Mouse (Mus musculus) liver, embryonic 16.5 days (tissue): ENCODE measurements around the gene Fthl17e. TPM values are rescaled to one million over a fixed set of nuclear protein-coding genes. Genes with fewer than 3 reads are reported as not detected.
"Not testable (repeated sequence)": the region's sequence is repeated elsewhere in the genome, so short reads cannot be mapped to it uniquely, and the experiment has no call there.

Experiments
- ATAC-seq: fragments of 200-750 bp; cut with Nextera tagmentation; 2 replicates; pipeline ENCODE4 v1.8.0; 2017; ENCODE audit warnings: low read depth, mild to moderate bottlenecking, moderate number of reproducible peaks, moderate library complexity
- H3K27ac ChIP-seq: fragments of 300-500 bp; sonication (generic); 2 replicates; pipeline ENCODE4 v1.5.1; 2014; ENCODE audit warnings: mild to moderate bottlenecking, low read length
- H3K27me3 ChIP-seq: fragments of 300-500 bp; sonication (generic); 2 replicates; pipeline ENCODE4 v1.6.1; 2014; ENCODE audit warnings: low read depth, low read length, mixed read lengths; ENCODE audit not compliant: control insufficient read depth, insufficient read depth
- H3K36me3 ChIP-seq: fragments of 300-500 bp; sonication (generic); 2 replicates; pipeline ENCODE4 v1.6.1; 2014; ENCODE audit warnings: mild to moderate bottlenecking; ENCODE audit not compliant: control insufficient read depth, insufficient read depth
- H3K4me1 ChIP-seq: fragments of 300-500 bp; sonication (generic); 2 replicates; pipeline ENCODE4 v1.6.1; 2014; ENCODE audit warnings: low read depth, low read length, mixed read lengths; ENCODE audit not compliant: control insufficient read depth
- H3K4me2 ChIP-seq: fragments of 300-500 bp; sonication (generic); 2 replicates; pipeline ENCODE4 v1.6.1; 2014; ENCODE audit warnings: low read depth, low read length, mixed read lengths
- H3K4me3 ChIP-seq: fragments of 300-500 bp; sonication (generic); 2 replicates; pipeline ENCODE4 v1.5.1; 2014; ENCODE audit warnings: low read depth, mild to moderate bottlenecking, low read length
- H3K9ac ChIP-seq: fragments of 300-500 bp; sonication (generic); 2 replicates; pipeline ENCODE4 v1.6.1; 2014; ENCODE audit warnings: low read depth, low read length
- H3K9me3 ChIP-seq: fragments of 300-500 bp; sonication (generic); replicated peaks from 2 replicates; pipeline ENCODE4 v1.6.1; 2016; ENCODE audit warnings: low read length; ENCODE audit not compliant: control insufficient read depth
- WGBS: fragments of 180-500 bp; shearing (Covaris S2); extraction: QIAGEN DNeasy Blood & Tissue Kit; methylation state at CpG from one replicate; pipeline ENCODE4 v1.1.7; 2014; ENCODE audit not compliant: insufficient replicate concordance; 5-methylcytosine and 5-hydroxymethylcytosine counted together
- polyA plus RNA-seq: library from polyadenylated mRNA; unstranded; fragments of >200 nt; fragmentation: Nextera tagmentation; extraction: Ambion mirVana; gene quantifications from 2 replicates; pipeline ENCODE4 v1.2.1, GENCODE M21; 2015

The Fthl17e gene
- polyA plus RNA-seq, result not detected in 2 replicates

DNA sequence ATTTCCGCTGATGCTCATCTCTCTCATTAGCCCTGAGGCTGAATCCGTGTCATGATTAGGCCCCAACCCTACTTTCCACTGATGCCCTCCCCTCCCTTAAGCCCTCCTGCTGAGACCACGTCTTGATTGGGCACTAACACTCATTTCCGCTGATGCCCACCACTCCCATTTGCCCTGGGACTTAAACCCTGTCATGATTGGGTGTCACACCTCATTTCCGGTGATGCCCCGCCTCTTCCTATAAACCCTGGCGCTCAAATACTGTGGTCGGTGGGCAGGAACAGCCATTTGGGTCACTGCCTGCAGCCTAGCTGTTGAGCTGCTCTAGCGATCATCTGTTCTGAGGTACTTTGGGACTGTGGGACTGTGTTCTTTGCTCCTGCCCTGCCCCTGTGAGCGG is at the start of gene Fthl17e:
TSS of gene Fthl17e (plus strand) at position 301 of the 400 bp plus-strand sequence.
- H3K9ac ChIP-seq, ATAC-seq, H3K9me3 ChIP-seq, H3K27me3 ChIP-seq, H3K4me3 ChIP-seq, H3K27ac ChIP-seq, H3K4me2 ChIP-seq, H3K4me1 ChIP-seq, H3K36me3 ChIP-seq: not testable (repeated sequence)
- no CpG with 5 or more reads among the region's 10 CpGs for WGBS

DNA sequence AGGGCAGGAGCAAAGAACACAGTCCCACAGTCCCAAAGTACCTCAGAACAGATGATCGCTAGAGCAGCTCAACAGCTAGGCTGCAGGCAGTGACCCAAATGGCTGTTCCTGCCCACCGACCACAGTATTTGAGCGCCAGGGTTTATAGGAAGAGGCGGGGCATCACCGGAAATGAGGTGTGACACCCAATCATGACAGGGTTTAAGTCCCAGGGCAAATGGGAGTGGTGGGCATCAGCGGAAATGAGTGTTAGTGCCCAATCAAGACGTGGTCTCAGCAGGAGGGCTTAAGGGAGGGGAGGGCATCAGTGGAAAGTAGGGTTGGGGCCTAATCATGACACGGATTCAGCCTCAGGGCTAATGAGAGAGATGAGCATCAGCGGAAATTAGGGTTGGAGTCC is 46.6 kb upstream of the Fthl17e start, which contains the start of gene Fthl17d:
TSS of gene Fthl17d (minus strand) at position 101 of the 400 bp plus-strand sequence.
- not testable (repeated sequence) for ATAC-seq, H3K9ac ChIP-seq, H3K4me1 ChIP-seq, H3K4me2 ChIP-seq, H3K27ac ChIP-seq, H3K27me3 ChIP-seq, H3K4me3 ChIP-seq, H3K9me3 ChIP-seq, H3K36me3 ChIP-seq
- no CpG with 5 or more reads among the region's 9 CpGs for WGBS

GRCm38 (mm10) chrX:9016079-9016478 is 17.2 kb upstream of the Fthl17e start:
- Histone ChIP-seq H3K27me3 (no peaks in the 10 kb centered on the region), H3K9me3 (no peaks in the 10 kb centered on the region), H3K36me3 (no peaks in the 10 kb centered on the region), H3K4me1 (no peaks in the 10 kb centered on the region), H3K27ac (no peak overlapping the region), H3K9ac (no peak overlapping the region), H3K4me2 (no peak overlapping the region), H3K4me3 (no peak overlapping the region)
- no peak for ATAC-seq
- 13% methylated on average over 1 of the region's 1 CpGs for WGBS

- no peak for ATAC-seq
- Histone ChIP-seq H3K27me3 (no peaks in the 10 kb centered on the region), H3K4me3 (no peak overlapping the region), H3K9ac (no peak overlapping the region), H3K4me2 (no peak overlapping the region), H3K27ac (no peak overlapping the region), H3K36me3 (no peaks in the 10 kb centered on the region), H3K4me1 (no peaks in the 10 kb centered on the region), H3K9me3 (no peaks in the 10 kb centered on the region)
- WGBS, result 43% methylated on average over 10 of the region's 10 CpGs
These were observed 13.8 kb upstream of the Fthl17e start for GRCm38 (mm10) chrX:9019481-9019880.

DNA sequence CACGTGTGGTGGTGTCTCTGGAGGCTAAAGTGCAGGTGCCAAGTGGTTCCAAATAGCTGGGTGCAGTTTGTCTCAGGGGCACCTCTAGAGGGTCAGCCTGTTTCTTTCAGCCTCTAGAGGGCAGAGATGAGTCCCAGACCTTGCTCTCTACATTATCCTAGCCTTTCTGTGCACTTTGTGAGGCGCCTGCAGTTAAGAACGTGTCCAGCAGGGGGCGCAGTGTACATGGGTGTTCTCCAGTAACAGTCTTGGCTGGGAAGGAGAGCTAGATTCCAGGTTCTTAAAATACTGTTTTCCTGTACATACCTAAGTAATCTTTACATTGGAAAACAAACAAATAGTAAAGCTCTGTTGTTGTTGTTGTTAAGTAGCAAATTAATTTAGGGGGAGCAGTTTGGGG is 8.3 kb downstream of the Fthl17e start:
- not testable (repeated sequence) for ATAC-seq, H3K9me3 ChIP-seq, H3K4me2 ChIP-seq, H3K27me3 ChIP-seq, H3K4me3 ChIP-seq, H3K27ac ChIP-seq, H3K36me3 ChIP-seq, H3K9ac ChIP-seq, H3K4me1 ChIP-seq
- 20% methylated on average over 3 of the region's 4 CpGs for WGBS

DNA sequence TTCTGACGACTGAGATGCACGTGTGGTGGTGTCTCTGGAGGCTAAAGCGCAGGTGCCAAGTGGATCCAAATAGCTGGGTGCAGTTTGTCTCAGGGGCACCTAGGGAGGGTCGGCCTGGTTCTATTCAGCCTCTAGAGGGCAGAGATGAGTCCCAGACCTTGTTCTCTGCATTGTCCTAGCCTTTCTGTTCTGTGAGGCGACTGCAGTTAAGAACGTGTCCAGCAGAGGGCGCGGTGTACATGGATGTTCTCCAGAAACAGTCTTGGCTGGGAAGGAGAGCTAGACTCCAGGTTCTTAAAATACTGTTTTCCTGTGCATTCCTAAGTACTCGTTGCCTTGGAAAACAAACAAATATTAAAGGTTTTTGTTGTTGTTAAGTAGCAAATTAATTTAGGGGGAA is 27.7 kb downstream of the Fthl17e start:
- H3K4me1 ChIP-seq, H3K4me3 ChIP-seq, ATAC-seq, H3K27ac ChIP-seq, H3K36me3 ChIP-seq, H3K4me2 ChIP-seq, H3K9ac ChIP-seq, H3K9me3 ChIP-seq, H3K27me3 ChIP-seq: not testable (repeated sequence)
- 20% methylated on average over 7 of the region's 9 CpGs for WGBS

DNA sequence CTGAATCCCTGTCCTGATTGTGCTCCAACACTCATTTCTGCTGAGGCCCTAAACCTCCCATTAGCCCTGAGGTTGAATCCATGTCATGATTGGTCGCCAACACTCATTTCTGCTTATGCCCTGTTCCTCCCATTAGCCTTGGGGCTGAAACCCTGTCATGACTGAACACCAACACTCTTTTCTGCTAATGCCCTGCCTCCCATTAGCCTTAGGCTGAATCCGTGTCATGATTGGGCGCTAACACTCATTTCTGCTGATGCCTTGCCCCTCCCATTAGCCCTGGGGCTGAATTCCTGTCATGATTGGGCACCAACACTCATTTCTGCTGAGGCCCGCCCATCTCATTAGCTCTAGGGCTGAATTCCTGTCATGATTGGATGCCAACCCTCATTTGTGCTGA is 28.8 kb downstream of the Fthl17e start:
- H3K9ac ChIP-seq, result no peak overlapping the region
- no peak overlapping the region for H3K4me2 ChIP-seq
- no peak overlapping the region for H3K27ac ChIP-seq
- H3K36me3 ChIP-seq, result no peaks in the 10 kb centered on the region
- H3K27me3 ChIP-seq, result no peaks in the 10 kb centered on the region
- 66% methylated on average over 4 of the region's 4 CpGs for WGBS
- no peaks in the 10 kb centered on the region for H3K4me1 ChIP-seq
- H3K4me3 ChIP-seq, result no peak overlapping the region
- H3K9me3 ChIP-seq, result no peaks in the 10 kb centered on the region
- no peak for ATAC-seq

DNA sequence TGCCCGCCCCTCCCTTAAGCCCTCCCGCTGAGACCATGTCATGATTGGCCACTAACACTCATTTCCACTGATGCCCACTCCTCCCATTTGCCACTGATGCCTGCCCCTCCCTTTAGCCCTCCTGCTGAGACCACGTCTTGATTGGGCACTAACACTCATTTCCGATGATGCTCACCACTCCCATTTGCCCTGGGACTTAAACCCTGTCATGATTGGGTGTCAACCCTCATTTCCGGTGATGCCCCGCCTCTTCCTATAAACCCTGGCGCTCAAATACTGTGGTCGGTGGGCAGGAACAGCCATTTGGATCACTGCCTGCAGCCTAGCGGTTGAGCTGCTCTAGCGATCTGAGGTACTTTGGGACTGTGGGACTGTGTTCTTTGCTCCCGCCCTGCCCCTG is 29.4 kb downstream of the Fthl17e start, which contains the start of gene Fthl17f:
TSS of gene Fthl17f (plus strand) at position 301 of the 400 bp plus-strand sequence.
- not testable (repeated sequence) for H3K4me3 ChIP-seq, H3K27ac ChIP-seq, H3K36me3 ChIP-seq, ATAC-seq, H3K4me1 ChIP-seq, H3K9me3 ChIP-seq, H3K4me2 ChIP-seq, H3K9ac ChIP-seq, H3K27me3 ChIP-seq
- WGBS, result 75% methylated on average over 11 of the region's 11 CpGs

- WGBS, result 15% methylated on average over 7 of the region's 10 CpGs
- not testable (repeated sequence) for H3K27ac ChIP-seq, H3K27me3 ChIP-seq, H3K9ac ChIP-seq, H3K9me3 ChIP-seq, ATAC-seq, H3K4me3 ChIP-seq, H3K36me3 ChIP-seq, H3K4me1 ChIP-seq, H3K4me2 ChIP-seq
These were observed 44.4 kb downstream of the Fthl17e start for GRCm38 (mm10) chrX:9077699-9078098.
